Mouse (Mus musculus) C2C12 (cell line): Measurements from ENCODE around the gene Gbx2. TPM values are rescaled to one million over a fixed set of nuclear protein-coding genes. Genes with fewer than 3 reads are reported as not detected.

ENCODE experiments used
- H3K27me3 ChIP-seq: one replicate; pipeline ENCODE4 v1.6.1; 2011; ENCODE audit not compliant: control insufficient read depth, insufficient read depth, insufficient read length
- H3K36me3 ChIP-seq: one replicate; pipeline ENCODE4 v1.6.1; 2011; ENCODE audit not compliant: control insufficient read depth, insufficient read depth
- H3K4me3 ChIP-seq: one replicate; pipeline ENCODE4 v1.5.1; 2011; ENCODE audit warnings: mild to moderate bottlenecking, control low read depth; ENCODE audit not compliant: poor library complexity, insufficient read depth, severe bottlenecking
- H3K79me2 ChIP-seq: one replicate; pipeline ENCODE4 v1.6.1; 2011; ENCODE audit not compliant: control insufficient read depth, insufficient read depth
- H3K79me3 ChIP-seq: one replicate; pipeline ENCODE4 v1.6.1; 2011; ENCODE audit warnings: low read depth, control low read depth
- H3ac ChIP-seq: one replicate; pipeline ENCODE3; 2011; ENCODE audit warnings: low read depth; ENCODE audit not compliant: control insufficient read depth, insufficient read length
- CEBPB ChIP-seq: IDR thresholded peaks from one replicate; pipeline ENCODE4 v1.6.1; 2011; ENCODE audit warnings: low read depth, mild to moderate bottlenecking, control low read depth, moderate library complexity
- CTCF ChIP-seq: IDR thresholded peaks from one replicate; pipeline ENCODE4 v1.5.1; 2011; ENCODE audit not compliant: control insufficient read depth, insufficient read depth, insufficient read length
- FOSL1 ChIP-seq: IDR thresholded peaks from one replicate; pipeline ENCODE4 v1.8.0; 2011; ENCODE audit warnings: mild to moderate bottlenecking, low read length; ENCODE audit not compliant: poor library complexity, insufficient read depth, severe bottlenecking
- MAX ChIP-seq: IDR thresholded peaks from one replicate; pipeline ENCODE4 v1.6.1; 2011; ENCODE audit warnings: mild to moderate bottlenecking, control low read depth
- MYOD1 ChIP-seq: IDR thresholded peaks from one replicate; pipeline ENCODE4 v1.6.1; 2011; ENCODE audit warnings: low read depth; ENCODE audit not compliant: control insufficient read depth, insufficient read length
- MYOG ChIP-seq: IDR thresholded peaks from one replicate; pipeline ENCODE4 v1.6.1; 2011; ENCODE audit not compliant: control insufficient read depth, insufficient read length; ENCODE audit errors: extremely low read depth
- USF1 ChIP-seq: IDR thresholded peaks from one replicate; pipeline ENCODE4 v1.6.1; 2011; ENCODE audit warnings: low read depth, mild to moderate bottlenecking, control low read depth, moderate library complexity
- polyA plus RNA-seq: library from polyadenylated mRNA; unstranded; fragments of >200 nt; fragmentation: generic; extraction: Trizol; gene quantifications from one replicate; pipeline ENCODE4 v1.2.1, GENCODE M21; 2012; ENCODE audit warnings: missing spikeins

Gbx2 gene
- polyA plus RNA-seq, 1 experiment = 0.16 TPM

DNA sequence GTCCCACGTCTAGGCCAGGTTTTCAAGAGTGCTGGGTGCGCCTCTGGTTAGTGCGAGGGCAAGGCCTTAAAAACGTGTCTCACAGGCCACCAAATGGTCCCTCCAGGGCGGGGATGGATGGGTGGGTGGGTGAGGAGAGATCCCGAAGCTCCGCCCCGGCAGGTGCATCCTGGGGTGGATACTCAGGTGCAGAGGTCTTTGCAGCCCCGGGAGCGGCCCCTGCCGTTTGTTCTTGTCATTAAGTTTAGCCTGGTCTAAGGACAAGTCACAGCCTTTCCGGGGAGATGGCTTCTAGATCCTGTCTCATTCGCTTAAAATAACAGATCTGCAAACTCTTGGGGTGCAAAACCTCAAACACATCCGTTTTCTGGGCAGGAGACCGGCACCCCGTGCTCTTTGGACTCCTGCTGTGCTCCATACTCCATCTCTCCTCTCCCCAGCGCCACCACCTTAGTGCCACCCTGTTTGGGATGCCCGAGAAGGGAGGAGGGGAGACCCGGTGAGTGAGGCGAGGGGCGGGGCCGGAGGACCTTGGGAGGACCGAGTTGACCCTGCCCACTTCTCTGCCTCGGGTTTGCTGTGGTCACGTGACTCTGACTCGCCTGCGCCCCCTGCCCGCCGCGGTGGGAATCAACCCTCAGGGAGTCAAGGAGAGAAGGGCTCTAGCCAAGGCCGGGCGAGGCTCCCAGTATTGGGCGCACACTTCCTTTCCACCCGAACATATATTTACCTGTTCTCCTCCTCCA is 9.2 kb upstream of the Gbx2 start:
- H3K79me3 ChIP-seq = no peaks in the 10 kb centered on the region
- H3ac ChIP-seq = no peak overlapping the region
- H3K4me3 ChIP-seq = no peak overlapping the region
- H3K36me3 ChIP-seq = no peaks in the 10 kb centered on the region
- TF ChIP-seq CTCF (peak; percentile 71), USF1 (peak; percentile 86), MYOG (no peak), CEBPB (no peak)
- H3K79me2 ChIP-seq = no peaks in the 10 kb centered on the region
- H3K27me3 ChIP-seq = peaks cover 22% of the 10 kb centered on the region

DNA sequence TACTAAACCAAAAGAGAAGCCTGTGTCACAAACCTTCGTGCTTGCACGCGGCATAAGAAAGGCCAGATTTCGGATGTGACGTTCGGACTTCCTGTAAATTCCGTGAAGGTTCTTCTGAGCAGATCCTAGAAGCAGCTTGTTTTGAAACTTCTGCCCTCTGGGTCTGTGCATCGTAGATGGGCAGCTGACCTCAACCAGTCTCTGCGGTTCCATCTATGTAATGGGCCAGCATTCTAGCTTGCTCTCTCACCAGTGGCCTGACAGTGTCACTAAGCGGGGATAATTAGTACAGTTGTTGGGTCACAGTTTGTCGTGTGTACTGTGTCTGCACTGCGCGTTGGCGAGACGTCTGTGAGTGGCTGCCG is 8.6 kb upstream of the Gbx2 start:
- Histone ChIP-seq H3K27me3 (peaks cover 21% of the 10 kb centered on the region), H3K4me3 (no peak overlapping the region), H3K36me3 (no peaks in the 10 kb centered on the region), H3K79me2 (no peaks in the 10 kb centered on the region), H3K79me3 (no peaks in the 10 kb centered on the region), H3ac (no peak overlapping the region)
- TF ChIP-seq MYOD1 = no peak
- no peak for TF ChIP-seq CEBPB
- no peak for TF ChIP-seq MYOG
- no peak for TF ChIP-seq FOSL1
- TF ChIP-seq CTCF = no peak
- TF ChIP-seq MAX = no peak
- TF ChIP-seq USF1 = no peak

DNA sequence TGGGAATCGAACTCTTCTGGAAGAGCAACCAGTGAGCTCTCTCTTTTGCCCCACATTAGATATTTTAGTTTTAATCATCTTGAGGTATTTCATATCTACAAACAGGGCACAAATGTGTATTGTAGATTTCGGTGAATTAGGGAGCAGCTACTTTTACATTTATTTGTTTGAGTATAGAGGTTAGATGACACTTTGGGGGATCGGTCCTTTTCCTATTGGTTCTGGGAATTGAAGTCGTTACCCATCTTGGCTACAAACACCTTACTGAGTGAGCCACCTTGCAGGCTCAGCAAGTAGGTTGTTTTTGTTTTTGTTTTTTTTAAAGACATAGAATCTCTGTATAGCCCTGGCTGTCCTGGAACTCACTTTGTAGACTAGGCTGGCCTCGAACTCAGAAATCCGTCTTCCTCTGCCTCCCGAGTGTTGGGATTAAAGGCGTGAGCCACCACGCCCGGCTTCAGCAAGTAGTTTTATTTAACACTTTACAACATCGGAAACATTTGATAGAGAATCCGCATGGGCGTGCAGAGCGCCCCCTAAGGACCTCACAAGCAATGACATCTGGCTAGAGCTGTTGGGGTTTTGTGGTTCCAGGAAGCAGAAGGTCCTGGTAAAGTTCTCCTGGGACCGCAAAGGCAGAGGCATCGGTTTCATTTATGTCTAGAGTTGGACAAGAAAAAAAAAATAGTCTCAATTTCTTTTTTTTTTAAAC is 8.1 kb upstream of the Gbx2 start:
- peaks cover 19% of the 10 kb centered on the region for H3K27me3 ChIP-seq
- H3ac ChIP-seq = no peak overlapping the region
- H3K79me2 ChIP-seq = no peaks in the 10 kb centered on the region
- no peaks in the 10 kb centered on the region for H3K36me3 ChIP-seq
- H3K79me3 ChIP-seq = no peaks in the 10 kb centered on the region
- H3K4me3 ChIP-seq = no peak overlapping the region
- TF ChIP-seq MAX = no peak
- TF ChIP-seq FOSL1 = no peak
- TF ChIP-seq CEBPB = no peak
- no peak for TF ChIP-seq USF1
- no peak for TF ChIP-seq MYOG
- no peak for TF ChIP-seq CTCF
- TF ChIP-seq MYOD1 = no peak

DNA sequence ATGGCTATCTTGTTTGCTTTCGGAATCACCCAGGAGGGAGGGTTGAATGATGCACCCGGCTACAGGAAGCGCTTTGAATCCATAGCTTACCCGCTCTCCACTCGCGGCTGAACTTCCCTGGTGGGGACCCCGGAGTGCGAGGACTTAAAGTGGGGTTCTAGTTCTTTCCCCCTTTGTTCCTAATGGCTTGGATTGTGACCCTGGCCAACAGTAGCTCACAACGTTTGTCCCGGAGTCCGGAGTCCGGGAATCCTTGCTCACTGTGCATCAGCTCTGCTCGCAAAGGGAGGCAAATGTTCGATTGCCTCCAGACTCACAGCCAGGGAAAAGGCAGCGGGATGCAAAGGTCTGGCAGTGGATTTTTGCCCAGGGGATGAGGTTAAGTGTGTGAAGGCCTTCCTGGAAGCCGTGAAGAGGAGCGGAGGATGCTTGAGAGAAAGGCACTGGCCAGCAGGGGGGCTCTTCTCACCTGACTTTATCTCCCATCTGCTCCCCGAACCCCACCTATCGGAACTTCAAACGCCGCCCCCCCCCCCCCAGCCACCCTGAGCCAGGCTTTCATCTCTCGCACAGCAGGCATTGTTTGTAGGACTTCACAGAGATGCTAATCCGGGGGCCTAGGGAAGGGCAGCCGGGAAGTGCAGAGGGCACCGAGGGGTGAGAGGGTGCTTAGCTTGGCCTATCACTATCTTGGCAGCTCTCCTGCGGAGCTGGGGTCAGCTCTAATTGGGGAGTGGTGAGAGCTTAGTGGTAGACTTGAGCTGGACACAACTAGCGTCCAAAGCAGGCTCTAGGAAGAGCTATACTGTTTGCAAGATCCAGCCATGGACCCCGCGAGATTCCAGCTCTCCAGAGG is 4.7 kb upstream of the Gbx2 start:
- no peaks in the 10 kb centered on the region for H3K36me3 ChIP-seq
- no peak for TF ChIP-seq USF1
- no peak for TF ChIP-seq CEBPB
- no peak for TF ChIP-seq FOSL1
- no peak for TF ChIP-seq CTCF
- H3ac ChIP-seq = no peak overlapping the region
- no peaks in the 10 kb centered on the region for H3K79me3 ChIP-seq
- H3K79me2 ChIP-seq = no peaks in the 10 kb centered on the region
- H3K4me3 ChIP-seq = no peak overlapping the region
- H3K27me3 ChIP-seq = peaks cover 43% of the 10 kb centered on the region

DNA sequence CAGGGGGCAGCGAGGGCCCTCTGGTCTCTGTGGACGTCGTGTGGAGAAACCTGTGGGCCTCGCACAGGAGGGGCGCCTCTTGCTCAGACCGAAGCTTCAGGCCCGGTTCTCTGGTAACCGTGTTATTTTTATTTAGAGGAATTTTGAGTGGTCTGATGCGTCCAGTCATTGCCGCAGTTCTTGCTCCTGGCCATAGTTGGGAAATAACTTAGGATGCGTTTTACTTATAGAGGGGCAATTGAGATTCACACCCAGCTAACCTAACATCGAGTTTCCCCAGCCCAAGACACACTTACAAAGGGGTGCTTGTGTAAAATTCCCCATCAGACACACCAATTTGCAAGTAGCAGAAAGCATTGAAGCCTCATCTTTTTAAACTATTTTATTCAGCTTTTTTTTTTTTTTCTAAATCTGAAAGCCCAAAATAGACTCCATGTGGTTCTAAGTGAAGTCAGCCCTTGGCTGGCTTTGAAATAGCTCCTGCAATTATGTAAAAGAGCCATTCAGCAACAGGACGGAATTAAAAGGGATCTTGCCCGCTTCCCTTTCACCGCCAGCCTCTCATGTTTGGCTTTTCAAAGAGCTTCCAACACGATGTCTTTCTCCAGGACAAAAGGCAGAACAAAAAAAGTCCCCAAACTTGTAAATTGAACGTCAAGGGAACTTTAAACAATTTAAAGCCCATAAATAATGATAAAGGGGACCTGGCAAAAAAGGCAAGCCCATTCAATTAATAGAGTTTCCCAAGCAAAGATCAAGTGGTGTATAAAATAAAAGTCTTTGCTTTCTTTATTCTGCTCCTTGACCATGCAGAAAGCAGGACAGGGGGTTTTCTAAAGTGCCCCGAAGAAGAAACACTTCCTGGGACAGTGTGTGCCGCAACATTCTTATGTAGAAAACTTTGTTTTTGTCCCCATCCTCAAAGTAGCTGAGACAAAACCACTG is 3.6 kb upstream of the Gbx2 start:
- H3ac ChIP-seq = no peak overlapping the region
- H3K27me3 ChIP-seq = peaks cover 54% of the 10 kb centered on the region
- no peaks in the 10 kb centered on the region for H3K36me3 ChIP-seq
- no peaks in the 10 kb centered on the region for H3K79me3 ChIP-seq
- no peaks in the 10 kb centered on the region for H3K79me2 ChIP-seq
- TF ChIP-seq CTCF = no peak
- TF ChIP-seq MYOD1 = no peak
- H3K4me3 ChIP-seq = no peak overlapping the region
